Mouse (Mus musculus) heart, postnatal 0 days (tissue): Measurements from ENCODE around the gene Dlk1.

Experiments
- CTCF ChIP-seq: IDR thresholded peaks from 2 replicates; pipeline ENCODE4 v1.5.1; 2016; ENCODE audit warnings: antibody characterized with exemption, control low read depth, low read depth
- EP300 ChIP-seq: IDR thresholded peaks from 2 replicates; pipeline ENCODE4 v1.6.1; 2016; ENCODE audit warnings: antibody characterized with exemption, low read depth

- TF ChIP-seq CTCF = peak; percentile 29
- no peak for TF ChIP-seq EP300
These were observed 6.2 kb upstream of the Dlk1 start for GRCm38 (mm10) chr12:109446236-109446941.
